Mouse (Mus musculus) brain, embryonic 14.5 days (tissue): ENCODE results near the gene Prss47.

Source experiments
- CTCF ChIP-seq: fragments of 200-500 bp; IDR thresholded peaks from 2 replicates; pipeline ENCODE4 v1.5.1; 2012; ENCODE audit warnings: inconsistent platforms, mild to moderate bottlenecking, moderate library complexity, borderline replicate concordance; ENCODE audit not compliant: insufficient read depth, insufficient read length; ENCODE audit errors: extremely low read depth
- POLR2A ChIP-seq: fragments of 200-500 bp; IDR thresholded peaks from 2 replicates; pipeline ENCODE4 v1.6.1; 2012; ENCODE audit warnings: mild to moderate bottlenecking, inconsistent platforms, borderline replicate concordance; ENCODE audit not compliant: poor library complexity, insufficient read depth, insufficient read length, severe bottlenecking; ENCODE audit errors: extremely low read depth

- TF ChIP-seq CTCF, result no peak
- TF ChIP-seq POLR2A, result no peak
Observed at GRCm38 (mm10) chr13:65100678-65101077, 48.1 kb upstream of the Prss47 start.
